Mouse (Mus musculus) limb, embryonic 13.5 days (tissue): ENCODE results near the gene Chml. TPM values are rescaled to one million over a fixed set of nuclear protein-coding genes. Genes with fewer than 3 reads are reported as not detected.
A peak's percentile ranks its signal among the peaks of the same experiment; 100 is the strongest.

Experiments
- ATAC-seq: fragments of 200-750 bp; cut with Nextera tagmentation; 2 replicates; pipeline ENCODE4 v1.8.0; 2017; ENCODE audit warnings: low read depth, moderate number of reproducible peaks, moderate TSS enrichment; ENCODE audit not compliant: low FRiP score
- H3K27ac ChIP-seq: fragments of 300-500 bp; sonication (generic); 2 replicates; pipeline ENCODE4 v1.5.1; 2015; ENCODE audit warnings: inconsistent platforms, mild to moderate bottlenecking, moderate library complexity
- H3K27me3 ChIP-seq: fragments of 300-500 bp; sonication (generic); 2 replicates; pipeline ENCODE4 v1.6.1; 2015; ENCODE audit warnings: mild to moderate bottlenecking, inconsistent platforms
- H3K36me3 ChIP-seq: fragments of 300-500 bp; sonication (generic); 2 replicates; pipeline ENCODE4 v1.6.1; 2015; ENCODE audit warnings: inconsistent platforms, mild to moderate bottlenecking, moderate library complexity
- H3K4me1 ChIP-seq: fragments of 300-500 bp; sonication (generic); 2 replicates; pipeline ENCODE4 v1.6.1; 2015; ENCODE audit warnings: inconsistent platforms
- H3K4me2 ChIP-seq: fragments of 300-500 bp; sonication (generic); replicated peaks from 2 replicates; pipeline ENCODE4 v1.6.1; 2015; ENCODE audit warnings: inconsistent platforms, mild to moderate bottlenecking, moderate library complexity
- H3K4me3 ChIP-seq: fragments of 300-500 bp; sonication (generic); 2 replicates; pipeline ENCODE4 v1.5.1; 2015; ENCODE audit warnings: moderate library complexity, mild to moderate bottlenecking, inconsistent platforms
- H3K9ac ChIP-seq: fragments of 300-500 bp; sonication (generic); 2 replicates; pipeline ENCODE4 v1.6.1; 2015; ENCODE audit warnings: mild to moderate bottlenecking, inconsistent platforms
- H3K9me3 ChIP-seq: fragments of 300-500 bp; sonication (generic); 2 replicates; pipeline ENCODE4 v1.6.1; 2016; ENCODE audit warnings: inconsistent platforms
- WGBS: fragments of 180-500 bp; shearing (Covaris S2); methylation state at CpG from one replicate; pipeline ENCODE4 v1.1.7; 2015; 5-methylcytosine and 5-hydroxymethylcytosine counted together
- polyA plus RNA-seq: library from polyadenylated mRNA; unstranded; fragments of >200 nt; fragmentation: Nextera tagmentation; extraction: Ambion mirVana; gene quantifications from 2 replicates; pipeline ENCODE4 v1.2.1, GENCODE M21; 2015

Gene Chml
- polyA plus RNA-seq, 1 experiment from 2014 or later, result 1.7 TPM

DNA sequence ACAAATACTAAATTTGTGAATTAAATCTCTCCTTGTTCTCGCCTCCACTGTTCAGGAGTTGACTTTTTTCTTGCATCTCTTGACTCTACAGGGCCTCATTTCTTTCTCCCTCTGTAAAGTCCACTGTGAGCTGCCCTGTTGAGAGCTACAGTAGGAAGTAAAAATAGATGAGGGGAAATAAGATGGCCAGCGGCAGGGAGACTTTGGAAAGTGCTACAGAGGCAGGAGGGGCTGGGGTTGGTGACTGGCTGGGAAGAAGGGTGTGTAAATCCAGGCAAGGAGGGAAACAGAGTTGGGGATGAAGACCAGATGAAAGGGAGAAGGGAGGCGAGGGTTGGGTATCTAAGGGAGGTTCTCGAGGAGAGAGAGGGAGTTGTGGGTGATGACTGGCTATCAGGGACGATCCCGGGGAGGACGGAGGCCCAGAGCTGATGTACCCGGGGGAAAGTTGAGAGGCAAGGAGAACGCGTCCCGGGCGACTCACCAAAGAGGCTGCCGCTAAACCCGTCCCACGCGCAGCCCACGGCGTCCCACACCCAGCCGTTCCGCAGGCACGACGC, 935 bp downstream of the Chml start:
- WGBS, result 2% methylated on average over 22 of the region's 22 CpGs
- Histone ChIP-seq H3K4me2 (peak overlapping the region; percentile 85), H3K4me3 (peak overlapping the region; percentile 76), H3K9ac (peak overlapping the region; percentile 84), H3K4me1 (peaks cover 14% of the 10 kb centered on the region), H3K9me3 (no peaks in the 10 kb centered on the region), H3K36me3 (peaks cover 14% of the 10 kb centered on the region), H3K27me3 (no peaks in the 10 kb centered on the region), H3K27ac (peak overlapping the region; percentile 76)
- ATAC-seq, result no peak

- Histone ChIP-seq H3K9me3 (no peaks in the 10 kb centered on the region), H3K4me3 (no peak overlapping the region), H3K4me2 (no peak overlapping the region), H3K27me3 (no peaks in the 10 kb centered on the region), H3K27ac (no peak overlapping the region), H3K4me1 (no peaks in the 10 kb centered on the region), H3K36me3 (peaks cover 5% of the 10 kb centered on the region; the same call in 1 of the 2 replicates), H3K9ac (no peak overlapping the region)
- no peak for ATAC-seq
- WGBS, result 94% methylated on average over 6 of the region's 6 CpGs
Measured at GRCm38 (mm10) chr1:175680995-175681394, 11.7 kb downstream of the Chml start.

GRCm38 (mm10) chr1:175677459-175677858, 15.2 kb downstream of the Chml start:
- no peaks in the 10 kb centered on the region for H3K27me3 ChIP-seq
- H3K4me1 ChIP-seq, result no peaks in the 10 kb centered on the region
- no peak for ATAC-seq
- H3K9me3 ChIP-seq, result no peaks in the 10 kb centered on the region
- no peak overlapping the region for H3K4me3 ChIP-seq
- no peak overlapping the region for H3K4me2 ChIP-seq
- WGBS, result 83% methylated on average over 6 of the region's 6 CpGs
- no peak overlapping the region for H3K9ac ChIP-seq
- no peaks in the 10 kb centered on the region for H3K36me3 ChIP-seq
- no peak overlapping the region for H3K27ac ChIP-seq

GRCm38 (mm10) chr1:175675116-175675515, 17.6 kb downstream of the Chml start:
- Histone ChIP-seq H3K4me1 (no peaks in the 10 kb centered on the region), H3K27ac (no peak overlapping the region), H3K4me3 (no peak overlapping the region), H3K9ac (no peak overlapping the region), H3K4me2 (no peak overlapping the region), H3K27me3 (no peaks in the 10 kb centered on the region), H3K9me3 (no peaks in the 10 kb centered on the region), H3K36me3 (no peaks in the 10 kb centered on the region)
- 89% methylated on average over 6 of the region's 6 CpGs for WGBS
- no peak for ATAC-seq

- no peak overlapping the region for H3K9ac ChIP-seq
- no peak overlapping the region for H3K4me2 ChIP-seq
- H3K27me3 ChIP-seq, result no peaks in the 10 kb centered on the region
- 0 out of 2 replicates have a peak, but pooled peaks cover 2% of the 10 kb centered on the region for H3K4me1 ChIP-seq
- no peak for ATAC-seq
- H3K9me3 ChIP-seq, result no peaks in the 10 kb centered on the region
- 82% methylated on average over 7 of the region's 7 CpGs for WGBS
- H3K36me3 ChIP-seq, result no peaks in the 10 kb centered on the region
- no peak overlapping the region for H3K27ac ChIP-seq
- H3K4me3 ChIP-seq, result no peak overlapping the region
Measured at GRCm38 (mm10) chr1:175673563-175674325, 19.0 kb downstream of the Chml start.

DNA sequence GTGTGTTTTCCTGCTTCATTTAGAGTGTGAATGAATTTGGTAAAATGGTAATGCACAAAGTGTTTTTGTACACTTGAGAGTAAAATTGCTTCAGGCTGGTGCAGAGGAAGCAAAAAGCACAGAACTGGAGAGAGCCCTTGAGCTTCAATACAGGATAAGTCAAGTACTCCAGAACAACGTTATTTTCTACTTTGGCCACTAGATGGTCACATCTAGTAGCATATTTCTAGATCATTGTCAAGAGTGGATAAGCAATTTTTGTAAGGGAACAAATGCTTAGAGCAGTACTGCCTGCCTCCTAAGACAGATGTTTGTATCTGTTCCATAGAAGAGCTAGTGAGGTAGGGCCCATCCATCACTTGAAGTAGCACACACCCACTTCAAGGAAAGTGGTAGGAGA, 21.1 kb downstream of the Chml start:
- Histone ChIP-seq H3K9me3 (no peaks in the 10 kb centered on the region), H3K9ac (no peak overlapping the region), H3K36me3 (no peaks in the 10 kb centered on the region), H3K4me1 (0 out of 2 replicates have a peak, but pooled peaks cover 3% of the 10 kb centered on the region), H3K4me2 (no peak overlapping the region), H3K27ac (no peak overlapping the region), H3K4me3 (no peak overlapping the region), H3K27me3 (no peaks in the 10 kb centered on the region)
- no peak for ATAC-seq
- 36% methylated on average over 1 of the region's 1 CpGs for WGBS

- no peak overlapping the region for H3K4me2 ChIP-seq
- no peak overlapping the region for H3K27ac ChIP-seq
- H3K9ac ChIP-seq, result no peak overlapping the region
- H3K4me3 ChIP-seq, result no peak overlapping the region
- no peak for ATAC-seq
- WGBS, result 74% methylated on average over 7 of the region's 7 CpGs
- H3K9me3 ChIP-seq, result no peaks in the 10 kb centered on the region
- H3K36me3 ChIP-seq, result no peaks in the 10 kb centered on the region
- H3K27me3 ChIP-seq, result no peaks in the 10 kb centered on the region
- 0 out of 2 replicates have a peak, but pooled peaks cover 3% of the 10 kb centered on the region for H3K4me1 ChIP-seq
Measured at GRCm38 (mm10) chr1:175670042-175670441, 22.7 kb downstream of the Chml start.

- 91% methylated on average over 3 of the region's 3 CpGs for WGBS
- H3K4me1 ChIP-seq, result 0 out of 2 replicates have a peak, but pooled peaks cover 3% of the 10 kb centered on the region
- H3K27me3 ChIP-seq, result no peaks in the 10 kb centered on the region
- H3K4me3 ChIP-seq, result no peak overlapping the region
- H3K27ac ChIP-seq, result no peak overlapping the region
- H3K36me3 ChIP-seq, result no peaks in the 10 kb centered on the region
- H3K9me3 ChIP-seq, result no peaks in the 10 kb centered on the region
- no peak for ATAC-seq
- H3K9ac ChIP-seq, result no peak overlapping the region
- H3K4me2 ChIP-seq, result no peak overlapping the region
Measured at GRCm38 (mm10) chr1:175669456-175669855, 23.2 kb downstream of the Chml start.

DNA sequence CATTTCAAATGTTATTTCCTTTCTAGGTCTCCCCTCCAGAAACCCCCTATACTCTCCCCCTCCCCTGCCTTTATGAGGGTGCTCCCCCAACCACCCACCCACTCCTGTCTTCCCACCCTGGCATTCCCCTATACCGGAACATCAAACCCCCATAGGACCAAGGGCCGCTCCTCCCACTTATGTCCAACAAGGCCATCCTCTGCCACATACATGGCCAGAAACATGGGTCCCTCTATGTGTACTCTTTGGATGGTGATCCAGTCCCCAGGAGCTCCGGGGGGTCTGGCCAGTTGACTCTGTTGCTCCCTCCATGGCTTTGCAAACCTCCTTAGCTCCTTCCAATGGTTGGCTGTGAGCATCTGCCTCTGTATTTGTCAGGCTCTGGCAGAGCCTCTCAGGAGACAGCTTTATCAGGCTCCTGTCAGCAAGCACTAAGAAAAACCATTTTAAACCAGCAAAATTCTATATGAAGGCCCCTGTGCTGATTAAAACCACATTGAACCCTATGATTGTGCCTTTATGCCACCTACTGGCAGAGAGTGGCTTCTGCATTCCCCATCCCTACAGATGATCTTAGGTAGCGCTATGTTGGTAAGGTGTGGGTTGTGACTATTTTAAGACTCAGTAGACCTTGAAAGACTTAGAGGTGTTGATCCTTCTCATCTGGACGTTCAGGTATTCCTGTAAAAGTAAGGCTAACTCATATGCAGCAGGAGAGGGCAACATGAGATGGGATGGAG, 23.9 kb downstream of the Chml start:
- Histone ChIP-seq H3K4me3 (no peak overlapping the region), H3K9ac (no peak overlapping the region; the same call in 1 of the 2 replicates), H3K4me1 (0 out of 2 replicates have a peak, but pooled peaks cover 3% of the 10 kb centered on the region), H3K27me3 (no peaks in the 10 kb centered on the region), H3K9me3 (no peaks in the 10 kb centered on the region), H3K36me3 (no peaks in the 10 kb centered on the region), H3K4me2 (no peak overlapping the region), H3K27ac (no peak overlapping the region)
- peak; percentile 84 for ATAC-seq
- WGBS, result 76% methylated on average over 5 of the region's 5 CpGs

DNA sequence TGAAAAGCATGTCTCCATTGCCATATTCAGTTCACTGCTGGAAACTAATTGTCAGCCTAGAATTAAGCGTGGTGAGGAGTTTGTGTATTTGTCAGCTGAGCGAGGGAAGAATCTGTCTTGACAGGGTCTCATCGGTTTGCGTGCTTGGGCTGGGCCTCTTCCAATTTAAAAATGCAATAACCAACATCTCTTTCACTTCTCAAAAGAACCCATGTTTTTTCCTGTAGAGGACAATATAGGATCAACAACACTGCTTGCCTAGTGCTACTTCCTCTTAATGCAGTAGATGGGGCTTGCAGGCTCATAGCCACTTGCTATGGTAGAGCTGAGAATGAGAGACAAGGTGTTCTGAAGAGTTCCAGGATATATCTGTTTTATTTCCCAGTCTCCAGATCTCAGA, 32.8 kb downstream of the Chml start:
- Histone ChIP-seq H3K4me1 (no peaks in the 10 kb centered on the region), H3K9me3 (no peaks in the 10 kb centered on the region), H3K27ac (no peak overlapping the region), H3K36me3 (no peaks in the 10 kb centered on the region), H3K27me3 (no peaks in the 10 kb centered on the region), H3K4me2 (no peak overlapping the region), H3K9ac (no peak overlapping the region), H3K4me3 (no peak overlapping the region)
- no peak for ATAC-seq
- 94% methylated on average over 4 of the region's 4 CpGs for WGBS

GRCm38 (mm10) chr1:175648615-175649014, 44.1 kb downstream of the Chml start:
- Histone ChIP-seq H3K36me3 (no peaks in the 10 kb centered on the region), H3K4me3 (no peak overlapping the region), H3K4me2 (no peak overlapping the region), H3K9ac (no peak overlapping the region), H3K4me1 (no peaks in the 10 kb centered on the region), H3K27me3 (no peaks in the 10 kb centered on the region), H3K27ac (no peak overlapping the region), H3K9me3 (no peaks in the 10 kb centered on the region)
- 87% methylated on average over 4 of the region's 4 CpGs for WGBS
- no peak for ATAC-seq

- Histone ChIP-seq H3K27me3 (no peaks in the 10 kb centered on the region), H3K27ac (no peak overlapping the region), H3K4me3 (no peak overlapping the region), H3K4me2 (no peak overlapping the region), H3K4me1 (no peaks in the 10 kb centered on the region), H3K36me3 (no peaks in the 10 kb centered on the region), H3K9ac (no peak overlapping the region), H3K9me3 (no peaks in the 10 kb centered on the region)
- 35% methylated on average over 9 of the region's 9 CpGs for WGBS
- no peak for ATAC-seq
Measured at GRCm38 (mm10) chr1:175646952-175647351, 45.7 kb downstream of the Chml start.
